Comparison of ENCODE assay signal across 21 mouse cellular contexts in the genomic region with DNA sequence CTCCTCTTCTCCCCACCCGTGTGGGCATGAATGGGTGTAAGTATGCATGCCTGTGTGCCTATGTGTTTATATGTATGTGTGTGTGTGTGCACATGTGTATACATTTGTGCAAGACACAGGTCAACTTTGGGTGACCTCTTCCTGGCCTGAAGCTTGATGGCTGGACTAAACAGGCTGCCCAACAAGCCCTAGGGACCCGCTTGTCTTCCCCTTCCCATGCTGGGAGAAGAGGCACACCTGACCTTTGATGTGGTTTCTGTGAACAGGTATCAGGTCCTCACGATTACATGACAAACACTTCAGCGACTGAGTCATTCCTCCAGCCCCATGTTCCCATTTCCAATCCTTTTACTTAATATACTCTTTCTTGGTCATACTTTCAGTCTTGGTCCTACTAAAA.
DNase-seq lines count a peak whose midpoint lies in the region; ATAC-seq and TF ChIP-seq lines count a peak whose summit lies in the region.
"Had no signal": no experiment of that assay in that cellular context is flagged by ENCODE, and none has a peak within 500 bp of the region (broad histone marks: within the 10 kb centered on the region; RNA-seq: fewer than 3 reads in every experiment).

No protein-coding gene starts in this region.

- ATAC-seq in heart, embryonic 14.5 days (ENCODE audit: insufficient number of reproducible peaks, insufficient read depth, low FRiP score, low read depth) = no peak
- ATAC-seq: forebrain, embryonic 13.5 days; inflammation-experienced regulatory T-cells, adult 6 months had no signal

- no peak for TF ChIP-seq POLR2A in cerebellum, adult 2 months (IDR thresholded peaks at IDR 0.05; ENCODE audit: borderline replicate concordance, insufficient read depth, low read length)

- DNase-seq in cerebellum, adult 2 months = no peak
- no peak for DNase-seq in cerebellum, postnatal 4 days (ENCODE audit: low spot score in 2 of 2)
- no peak for DNase-seq in heart, adult 8-10 months (ENCODE audit: low spot score)
- DNase-seq in left cerebral cortex, adult 2 months (ENCODE audit: extremely low spot score in 1 of 2, low spot score in 2 of 2) = no peak
- no peak for DNase-seq in left cerebral cortex, postnatal 14 days (ENCODE audit: low spot score in 2 of 2)
- DNase-seq in forebrain, embryonic 10.5 days (ENCODE audit: extremely low spot score, low spot score) = no peak
- no peak for DNase-seq in adipocyte (ENCODE audit: low spot score)
- DNase-seq: adrenal gland, adult 8-10 months; gastrocnemius, postnatal 14 days; kidney, postnatal 4 days; liver, embryonic 13.5 days; right cerebral cortex, adult 18-20 months had no signal

- H3K27ac ChIP-seq in cerebellum, adult 2 months (ENCODE audit: insufficient read depth, low read length) = peak overlapping the region; percentile 74
- peak overlapping the region; percentile 25 to 49; a peak in 2 of 4 replicates for H3K27ac ChIP-seq in heart, embryonic 14.5 days (replicated peaks in 1 of 2; ENCODE audit: control insufficient read depth in 1 of 2, insufficient read depth in 1 of 2, low read depth in 2 of 2, low read length in 2 of 2)
- H3K27ac ChIP-seq in left cerebral cortex, adult 2 months = peak overlapping the region; percentile 84
- H3K27ac ChIP-seq in forebrain, embryonic 10.5 days = no peak overlapping the region
- H3K27ac ChIP-seq: embryonic facial prominence, embryonic 10.5 days; forebrain, embryonic 13.5 days; heart, embryonic 10.5 days; hindbrain, embryonic 13.5 days; limb, embryonic 13.5 days; liver, embryonic 13.5 days; midbrain, embryonic 10.5 days; stomach, postnatal 0 days had no signal

- no peaks in the 10 kb centered on the region for H3K9me3 ChIP-seq in heart, embryonic 14.5 days (ENCODE audit: control insufficient read depth, low read length)
- H3K9me3 ChIP-seq in forebrain, embryonic 10.5 days = no peaks in the 10 kb centered on the region
- H3K9me3 ChIP-seq: embryonic facial prominence, embryonic 10.5 days; forebrain, embryonic 13.5 days; heart, embryonic 10.5 days; hindbrain, embryonic 13.5 days; limb, embryonic 13.5 days; liver, embryonic 13.5 days; midbrain, embryonic 10.5 days had no signal

- no peak overlapping the region for H3K4me2 ChIP-seq in heart, embryonic 14.5 days (ENCODE audit: low read length)
- H3K4me2 ChIP-seq: forebrain, embryonic 13.5 days; hindbrain, embryonic 13.5 days; limb, embryonic 13.5 days; liver, embryonic 13.5 days had no signal

- H3K9ac ChIP-seq in heart, embryonic 14.5 days (ENCODE audit: low read length) = no peak overlapping the region
- H3K9ac ChIP-seq: forebrain, embryonic 13.5 days; hindbrain, embryonic 13.5 days; limb, embryonic 13.5 days; liver, embryonic 13.5 days had no signal

- H3K4me1 ChIP-seq in cerebellum, adult 2 months (ENCODE audit: control insufficient read depth, insufficient read depth, low read length) = peaks cover 31% of the 10 kb centered on the region
- peaks cover 20 to 59% of the 10 kb centered on the region in 2 experiments for H3K4me1 ChIP-seq in heart, embryonic 14.5 days (ENCODE audit: control insufficient read depth in 2 of 2, insufficient read depth in 2 of 2, low read length in 2 of 2)
- peaks cover 6% of the 10 kb centered on the region for H3K4me1 ChIP-seq in forebrain, embryonic 10.5 days
- H3K4me1 ChIP-seq: forebrain, embryonic 13.5 days; limb, embryonic 13.5 days had no signal

- H3K4me3 ChIP-seq in cerebellum, adult 2 months (replicated peaks; ENCODE audit: insufficient read depth, low read depth, low read length) = no peak overlapping the region
- H3K4me3 ChIP-seq in heart, embryonic 14.5 days (ENCODE audit: control insufficient read depth in 1 of 2, insufficient read depth in 1 of 2, low read depth in 1 of 2, low read length in 2 of 2) = no peak overlapping the region
- H3K4me3 ChIP-seq in left cerebral cortex, adult 2 months = no peak overlapping the region
- H3K4me3 ChIP-seq in forebrain, embryonic 10.5 days = no peak overlapping the region
- H3K4me3 ChIP-seq: embryonic facial prominence, embryonic 10.5 days; forebrain, embryonic 13.5 days; heart, embryonic 10.5 days; hindbrain, embryonic 13.5 days; limb, embryonic 13.5 days; liver, embryonic 13.5 days; midbrain, embryonic 10.5 days had no signal

- H3K27me3 ChIP-seq in cerebellum, adult 2 months (ENCODE audit: control insufficient read depth, insufficient read depth, low read length) = no peaks in the 10 kb centered on the region
- H3K27me3 ChIP-seq in heart, embryonic 14.5 days (ENCODE audit: control insufficient read depth, insufficient read depth, low read length) = no peaks in the 10 kb centered on the region
- H3K27me3 ChIP-seq in forebrain, embryonic 10.5 days (ENCODE audit: poor library complexity, severe bottlenecking) = no peaks in the 10 kb centered on the region
- H3K27me3 ChIP-seq: forebrain, embryonic 13.5 days; hindbrain, embryonic 13.5 days; limb, embryonic 13.5 days; liver, embryonic 13.5 days had no signal

- intact Hi-C loops in left cerebral cortex, adult 2 months (cut with DNase I) = loop anchor here (2.0 kb wide), 1 partner anchor 100 kb away; no protein-coding TSS in a partner anchor
- intact Hi-C loops in left cerebral cortex, postnatal 14 days (cut with DNase I) = loop anchor here (5.0 kb wide), 1 partner anchor 101 kb away; no protein-coding TSS in a partner anchor

- WGBS in cerebellum, adult 2 months = 88% methylated on average over 4 of the region's 4 CpGs
- WGBS in heart, embryonic 14.5 days = 77% methylated on average over 4 of the region's 4 CpGs
- WGBS in forebrain, embryonic 10.5 days = 86% methylated on average over 4 of the region's 4 CpGs

- no peaks in the 10 kb centered on the region for H3K36me3 ChIP-seq in heart, embryonic 14.5 days (ENCODE audit: control insufficient read depth, insufficient read depth, low read length)
- H3K36me3 ChIP-seq in forebrain, embryonic 10.5 days (replicated peaks) = no peaks in the 10 kb centered on the region
- H3K36me3 ChIP-seq: embryonic facial prominence, embryonic 10.5 days; heart, embryonic 10.5 days; limb, embryonic 13.5 days; liver, embryonic 13.5 days; midbrain, embryonic 10.5 days had no signal

- no peak for TF ChIP-seq CTCF in cerebellum, adult 2 months (IDR thresholded peaks at IDR 0.05; ENCODE audit: borderline replicate concordance, insufficient read depth, low read depth, low read length)
- no peak for TF ChIP-seq CTCF in left cerebral cortex, adult 2 months (IDR thresholded peaks at IDR 0.05)
